Mouse (Mus musculus) liver, embryonic 16.5 days (tissue): Measurements from ENCODE around the gene Serpina3k. TPM values are rescaled to one million over a fixed set of nuclear protein-coding genes. Genes with fewer than 3 reads are reported as not detected.
"Not testable (repeated sequence)": the region's sequence is repeated elsewhere in the genome, so short reads cannot be mapped to it uniquely, and the experiment has no call there.

Experiments
- ATAC-seq: fragments of 200-750 bp; cut with Nextera tagmentation; 2 replicates; pipeline ENCODE4 v1.8.0; 2017; ENCODE audit warnings: low read depth, mild to moderate bottlenecking, moderate number of reproducible peaks, moderate library complexity
- H3K27ac ChIP-seq: fragments of 300-500 bp; sonication (generic); 2 replicates; pipeline ENCODE4 v1.5.1; 2014; ENCODE audit warnings: mild to moderate bottlenecking, low read length
- H3K27me3 ChIP-seq: fragments of 300-500 bp; sonication (generic); 2 replicates; pipeline ENCODE4 v1.6.1; 2014; ENCODE audit warnings: low read depth, low read length, mixed read lengths; ENCODE audit not compliant: control insufficient read depth, insufficient read depth
- H3K36me3 ChIP-seq: fragments of 300-500 bp; sonication (generic); 2 replicates; pipeline ENCODE4 v1.6.1; 2014; ENCODE audit warnings: mild to moderate bottlenecking; ENCODE audit not compliant: control insufficient read depth, insufficient read depth
- H3K4me1 ChIP-seq: fragments of 300-500 bp; sonication (generic); 2 replicates; pipeline ENCODE4 v1.6.1; 2014; ENCODE audit warnings: low read depth, low read length, mixed read lengths; ENCODE audit not compliant: control insufficient read depth
- H3K4me2 ChIP-seq: fragments of 300-500 bp; sonication (generic); 2 replicates; pipeline ENCODE4 v1.6.1; 2014; ENCODE audit warnings: low read depth, low read length, mixed read lengths
- H3K4me3 ChIP-seq: fragments of 300-500 bp; sonication (generic); 2 replicates; pipeline ENCODE4 v1.5.1; 2014; ENCODE audit warnings: low read depth, mild to moderate bottlenecking, low read length
- H3K9ac ChIP-seq: fragments of 300-500 bp; sonication (generic); 2 replicates; pipeline ENCODE4 v1.6.1; 2014; ENCODE audit warnings: low read depth, low read length
- H3K9me3 ChIP-seq: fragments of 300-500 bp; sonication (generic); replicated peaks from 2 replicates; pipeline ENCODE4 v1.6.1; 2016; ENCODE audit warnings: low read length; ENCODE audit not compliant: control insufficient read depth
- WGBS: fragments of 180-500 bp; shearing (Covaris S2); extraction: QIAGEN DNeasy Blood & Tissue Kit; methylation state at CpG from one replicate; pipeline ENCODE4 v1.1.7; 2014; ENCODE audit not compliant: insufficient replicate concordance; 5-methylcytosine and 5-hydroxymethylcytosine counted together
- polyA plus RNA-seq: library from polyadenylated mRNA; unstranded; fragments of >200 nt; fragmentation: Nextera tagmentation; extraction: Ambion mirVana; gene quantifications from 2 replicates; pipeline ENCODE4 v1.2.1, GENCODE M21; 2015

Gene Serpina3k
- polyA plus RNA-seq, 1 experiment from 2014 or later = not detected

DNA sequence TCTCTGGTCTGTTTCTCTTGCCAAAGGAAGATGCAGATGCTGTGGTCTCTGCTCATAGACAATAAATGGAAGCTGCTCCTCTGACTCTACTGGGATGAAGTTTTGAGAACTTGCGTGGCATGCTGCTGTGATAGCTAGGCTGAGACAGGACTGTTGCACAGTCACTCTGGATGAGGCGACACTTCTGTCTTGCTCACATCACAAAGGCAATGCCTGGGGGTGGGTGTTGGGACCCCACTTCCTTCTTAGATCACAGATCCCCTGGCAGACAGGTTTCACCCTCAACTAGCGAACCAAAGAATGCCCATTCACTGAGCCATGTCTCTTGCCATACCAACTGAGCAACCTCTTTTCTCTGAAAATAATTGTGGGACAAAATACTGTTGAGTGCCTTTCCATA, 419 bp downstream of the Serpina3k start:
- H3K4me3 ChIP-seq = no peak overlapping the region
- no peaks in the 10 kb centered on the region for H3K4me1 ChIP-seq
- ATAC-seq = no peak
- 65% methylated on average over 3 of the region's 3 CpGs for WGBS
- H3K36me3 ChIP-seq = no peaks in the 10 kb centered on the region
- H3K27me3 ChIP-seq = no peaks in the 10 kb centered on the region
- H3K9ac ChIP-seq = no peak overlapping the region
- H3K9me3 ChIP-seq = no peaks in the 10 kb centered on the region
- H3K27ac ChIP-seq = no peak overlapping the region
- H3K4me2 ChIP-seq = no peak overlapping the region

DNA sequence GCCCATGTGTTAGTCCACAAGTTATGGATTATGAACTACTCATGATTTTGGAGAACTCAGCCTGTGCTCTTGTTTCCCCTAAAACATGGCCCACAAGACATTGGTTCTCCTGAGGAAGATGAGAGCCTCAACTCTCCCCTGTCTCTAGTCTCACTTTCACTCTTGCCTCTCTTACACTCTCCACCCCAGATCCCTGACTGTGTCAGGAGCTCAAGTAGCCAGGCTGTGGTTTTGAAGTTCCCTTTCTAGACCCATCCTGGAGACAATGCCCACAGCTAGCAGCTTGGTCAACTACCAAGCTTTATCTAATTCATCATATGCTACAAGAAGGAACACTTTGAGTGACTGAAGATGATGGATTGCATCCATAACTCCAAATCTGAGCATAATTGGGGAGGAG, 4.2 kb downstream of the Serpina3k start:
- H3K9ac ChIP-seq, H3K4me2 ChIP-seq, H3K27ac ChIP-seq, H3K4me1 ChIP-seq, H3K27me3 ChIP-seq, H3K4me3 ChIP-seq, H3K9me3 ChIP-seq, ATAC-seq, H3K36me3 ChIP-seq: not testable (repeated sequence)

DNA sequence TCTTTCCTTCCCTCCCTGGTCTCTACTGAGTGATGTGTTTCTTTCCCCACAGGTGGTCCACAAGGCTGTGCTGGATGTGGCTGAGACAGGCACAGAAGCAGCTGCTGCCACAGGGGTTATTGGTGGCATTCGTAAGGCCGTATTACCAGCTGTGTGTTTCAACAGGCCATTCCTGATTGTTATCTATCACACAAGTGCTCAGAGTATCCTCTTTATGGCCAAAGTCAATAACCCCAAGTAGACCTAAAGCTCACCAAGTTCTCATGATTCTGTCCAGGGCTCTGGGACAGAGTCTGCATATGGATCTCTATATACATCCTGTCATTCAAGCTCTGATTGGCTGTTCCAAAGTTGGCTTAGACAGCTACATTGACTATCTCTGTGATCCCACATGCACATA, 6.9 kb downstream of the Serpina3k start:
- Histone ChIP-seq H3K4me2 (no peak overlapping the region), H3K4me1 (no peaks in the 10 kb centered on the region), H3K9me3 (no peaks in the 10 kb centered on the region), H3K9ac (no peak overlapping the region), H3K27me3 (no peaks in the 10 kb centered on the region), H3K27ac (no peak overlapping the region), H3K36me3 (no peaks in the 10 kb centered on the region), H3K4me3 (no peak overlapping the region)
- 61% methylated on average over 2 of the region's 2 CpGs for WGBS
- no peak for ATAC-seq

DNA sequence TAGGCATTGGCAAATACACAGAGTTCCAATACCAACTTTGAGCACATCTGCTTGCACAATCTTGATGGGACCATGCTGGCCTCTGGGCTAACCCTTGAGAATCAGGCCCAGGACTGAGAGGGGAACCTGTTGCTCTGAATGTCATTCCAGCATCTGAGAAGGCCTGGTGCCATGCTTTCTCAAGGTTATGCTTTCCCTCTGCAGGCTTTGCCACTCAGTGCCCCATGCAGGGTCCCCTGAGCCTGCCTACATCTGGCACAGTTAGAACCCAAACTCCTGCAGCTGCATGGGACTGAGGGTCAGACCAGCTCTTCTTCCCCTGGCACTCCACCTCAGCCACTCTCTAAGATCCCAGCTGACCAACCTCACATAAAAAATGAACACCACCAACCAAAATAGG, 7.4 kb downstream of the Serpina3k start:
- Histone ChIP-seq H3K9me3 (no peaks in the 10 kb centered on the region), H3K27ac (no peak overlapping the region), H3K27me3 (no peaks in the 10 kb centered on the region), H3K9ac (no peak overlapping the region), H3K36me3 (no peaks in the 10 kb centered on the region), H3K4me2 (no peak overlapping the region), H3K4me1 (no peaks in the 10 kb centered on the region), H3K4me3 (no peak overlapping the region)
- no peak for ATAC-seq

DNA sequence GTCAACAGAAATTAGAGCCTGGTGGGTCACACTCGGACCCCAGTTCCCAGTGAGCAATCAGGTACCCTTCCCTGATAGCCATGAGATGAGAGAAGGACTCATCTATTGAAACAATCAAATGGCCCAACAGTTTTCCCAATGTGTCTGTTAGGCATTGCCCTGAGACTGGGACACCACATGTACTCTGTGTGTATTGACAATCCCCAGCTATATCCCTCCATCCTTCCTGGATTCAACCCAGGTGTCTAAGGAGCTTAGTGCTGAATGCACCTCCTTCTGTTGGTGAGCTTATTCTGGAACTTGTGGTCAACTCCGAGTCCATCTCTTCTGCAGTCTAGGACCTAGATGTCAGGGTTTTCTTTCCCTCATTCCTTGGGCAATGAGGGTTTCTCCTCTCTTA, 8.8 kb downstream of the Serpina3k start:
- Histone ChIP-seq H3K4me3 (no peak overlapping the region), H3K9me3 (no peaks in the 10 kb centered on the region), H3K4me2 (no peak overlapping the region), H3K4me1 (no peaks in the 10 kb centered on the region), H3K27me3 (no peaks in the 10 kb centered on the region), H3K36me3 (no peaks in the 10 kb centered on the region), H3K27ac (no peak overlapping the region), H3K9ac (no peak overlapping the region)
- WGBS = 48% methylated on average over 2 of the region's 2 CpGs
- no peak for ATAC-seq

DNA sequence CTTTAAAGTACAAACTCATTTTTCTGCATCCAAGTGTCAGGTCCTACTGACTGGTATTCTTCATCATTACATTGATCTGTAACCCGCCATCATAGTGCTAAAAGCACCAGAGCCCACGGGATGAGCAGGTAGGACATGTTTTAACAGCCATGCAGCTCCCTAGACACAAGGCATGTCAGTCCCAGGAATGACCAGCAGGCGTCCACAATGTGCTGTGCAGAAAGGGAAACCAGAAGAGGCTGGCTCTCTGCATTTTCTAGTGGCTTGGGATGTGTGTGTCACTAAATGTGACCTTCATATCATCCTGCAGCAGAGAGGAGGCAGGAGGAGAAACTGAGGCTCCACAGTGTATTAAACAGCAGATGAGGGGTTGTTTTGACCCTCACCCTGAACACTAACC, 13.5 kb downstream of the Serpina3k start:
- H3K4me3 ChIP-seq, H3K36me3 ChIP-seq, H3K27ac ChIP-seq, H3K4me1 ChIP-seq, H3K9ac ChIP-seq, H3K27me3 ChIP-seq, H3K9me3 ChIP-seq, ATAC-seq, H3K4me2 ChIP-seq: not testable (repeated sequence)
- WGBS = 19% methylated on average over 3 of the region's 3 CpGs

DNA sequence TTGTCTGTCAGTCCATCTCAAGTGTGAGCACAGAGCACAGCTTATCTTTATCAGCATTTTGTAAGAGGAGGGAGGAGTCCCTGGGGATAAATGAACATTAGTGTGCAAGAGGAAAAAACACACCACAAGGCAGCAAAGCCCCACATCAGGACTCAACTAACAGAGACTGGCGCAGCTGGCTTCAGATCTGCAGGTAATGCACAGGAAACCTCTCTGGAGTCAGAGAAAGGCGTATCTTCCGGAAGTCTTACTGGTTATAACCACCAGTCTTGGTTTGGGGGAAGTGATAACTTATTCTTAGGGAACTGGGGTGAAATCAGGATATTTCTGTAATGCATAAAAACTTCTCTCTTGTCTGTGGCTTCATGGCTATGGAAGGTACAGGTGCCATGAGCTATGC, 17.7 kb downstream of the Serpina3k start:
- H3K4me2 ChIP-seq = no peak overlapping the region
- no peak for ATAC-seq
- no peak overlapping the region for H3K9ac ChIP-seq
- no peaks in the 10 kb centered on the region for H3K4me1 ChIP-seq
- 33% methylated on average over 3 of the region's 3 CpGs for whole genome bisulfite sequencing
- H3K36me3 ChIP-seq = no peaks in the 10 kb centered on the region
- H3K4me3 ChIP-seq = no peak overlapping the region
- no peak overlapping the region for H3K27ac ChIP-seq
- no peaks in the 10 kb centered on the region for H3K9me3 ChIP-seq
- H3K27me3 ChIP-seq = no peaks in the 10 kb centered on the region

DNA sequence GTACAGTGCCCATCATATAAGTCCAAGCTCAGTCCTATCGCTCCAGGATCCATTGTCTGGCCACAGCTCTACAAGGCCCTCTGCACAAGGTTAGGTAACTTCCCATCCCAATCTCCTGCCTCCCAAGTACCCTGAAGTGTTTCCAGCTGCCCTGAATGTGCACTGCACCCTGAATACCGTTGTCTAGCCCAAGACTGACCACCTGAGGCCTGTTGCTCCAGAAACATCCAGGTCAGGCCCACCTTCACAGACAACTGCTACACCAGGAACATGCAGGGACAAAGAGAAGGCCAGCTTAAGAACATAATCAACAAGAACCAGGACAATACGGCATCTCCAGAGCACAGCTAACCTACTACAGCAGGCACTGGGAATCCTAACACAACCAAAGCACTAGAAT, 31.7 kb downstream of the Serpina3k start:
- WGBS = 62% methylated on average over 3 of the region's 3 CpGs
- H3K4me1 ChIP-seq = no peaks in the 10 kb centered on the region
- no peaks in the 10 kb centered on the region for H3K9me3 ChIP-seq
- H3K9ac ChIP-seq = no peak overlapping the region
- no peak overlapping the region for H3K4me3 ChIP-seq
- no peak for ATAC-seq
- H3K27ac ChIP-seq = no peak overlapping the region
- no peaks in the 10 kb centered on the region for H3K36me3 ChIP-seq
- H3K4me2 ChIP-seq = no peak overlapping the region
- H3K27me3 ChIP-seq = no peaks in the 10 kb centered on the region

DNA sequence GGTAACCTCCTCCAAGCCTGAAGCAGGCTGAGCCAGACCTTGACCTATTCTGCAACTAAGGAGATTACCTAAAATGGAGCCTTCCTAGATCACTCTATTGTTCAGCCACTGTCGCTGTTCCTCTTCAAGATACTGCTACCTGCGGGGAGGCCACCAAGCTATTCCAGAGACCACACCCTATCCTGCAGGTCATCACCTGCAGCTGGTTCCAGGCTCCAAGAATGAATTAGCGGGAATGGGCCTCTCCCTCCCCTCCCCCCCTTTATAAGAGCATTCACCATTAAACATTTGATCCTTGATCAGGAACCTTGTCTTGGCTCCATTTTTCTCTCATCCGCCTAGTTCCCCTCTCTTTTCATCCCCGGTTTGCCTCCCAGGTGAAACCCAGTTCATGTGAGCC, 38.9 kb downstream of the Serpina3k start:
- 61% methylated on average over 5 of the region's 5 CpGs for WGBS

DNA sequence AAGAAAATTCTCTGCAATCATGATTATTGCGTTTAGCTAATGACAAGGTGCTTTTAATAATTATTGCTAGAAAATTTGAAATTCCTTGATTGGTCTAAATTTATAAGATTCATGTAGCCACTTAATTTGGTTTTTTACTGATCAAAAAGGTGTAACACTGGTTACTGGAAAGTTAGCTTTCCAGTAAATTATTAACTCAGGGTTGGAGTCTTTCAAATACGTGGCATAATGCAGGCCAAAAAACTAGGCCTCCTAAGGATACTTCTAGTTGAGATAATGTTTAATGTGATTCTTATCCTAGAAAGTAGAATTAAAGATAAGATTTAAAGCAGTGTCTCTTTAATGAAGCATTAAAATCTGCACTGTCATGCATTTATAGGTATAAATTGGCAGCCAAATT, 40.1 kb downstream of the Serpina3k start:
- H3K36me3 ChIP-seq, H3K9me3 ChIP-seq, H3K4me2 ChIP-seq, H3K4me3 ChIP-seq, H3K9ac ChIP-seq, H3K27me3 ChIP-seq, H3K27ac ChIP-seq, ATAC-seq, H3K4me1 ChIP-seq: not testable (repeated sequence)
- 54% methylated on average over 2 of the region's 2 CpGs for WGBS

More for the DNA sequence above, 38.9 kb downstream of the Serpina3k start:
- H3K4me2 ChIP-seq, H3K27ac ChIP-seq, H3K9me3 ChIP-seq, ATAC-seq, H3K4me1 ChIP-seq, H3K4me3 ChIP-seq, H3K27me3 ChIP-seq, H3K9ac ChIP-seq, H3K36me3 ChIP-seq: not testable (repeated sequence)
